Mouse (Mus musculus) neural tube, embryonic 12.5 days (tissue): ENCODE results near the gene Gm10666. TPM values are rescaled to one million over a fixed set of nuclear protein-coding genes. Genes with fewer than 3 reads are reported as not detected.
"Not testable (repeated sequence)": the region's sequence is repeated elsewhere in the genome, so short reads cannot be mapped to it uniquely, and the experiment has no call there.

Experiments
- ATAC-seq: fragments of 200-750 bp; cut with Nextera tagmentation; 2 replicates; pipeline ENCODE4 v1.8.0; 2017; ENCODE audit warnings: low read depth, mild to moderate bottlenecking, moderate TSS enrichment, moderate library complexity; ENCODE audit not compliant: low FRiP score
- H3K27ac ChIP-seq: fragments of 300-500 bp; sonication (generic); 2 replicates; pipeline ENCODE4 v1.5.1; 2016
- H3K27me3 ChIP-seq: fragments of 300-500 bp; sonication (generic); replicated peaks from 2 replicates; pipeline ENCODE4 v1.6.1; 2016; ENCODE audit warnings: mild to moderate bottlenecking
- H3K36me3 ChIP-seq: fragments of 300-500 bp; sonication (generic); 2 replicates; pipeline ENCODE4 v1.6.1; 2016; ENCODE audit warnings: mild to moderate bottlenecking
- H3K4me1 ChIP-seq: fragments of 300-500 bp; sonication (generic); 2 replicates; pipeline ENCODE4 v1.6.1; 2016
- H3K4me2 ChIP-seq: fragments of 300-500 bp; sonication (generic); replicated peaks from 2 replicates; pipeline ENCODE4 v1.6.1; 2016; ENCODE audit warnings: mild to moderate bottlenecking
- H3K4me3 ChIP-seq: fragments of 300-500 bp; sonication (generic); 2 replicates; pipeline ENCODE4 v1.5.1; 2016
- H3K9ac ChIP-seq: fragments of 300-500 bp; sonication (generic); 2 replicates; pipeline ENCODE4 v1.6.1; 2016; ENCODE audit warnings: mild to moderate bottlenecking
- H3K9me3 ChIP-seq: fragments of 300-500 bp; sonication (generic); 2 replicates; pipeline ENCODE4 v1.6.1; 2016; ENCODE audit warnings: mild to moderate bottlenecking
- WGBS: fragments of 180-500 bp; shearing (Covaris S2); methylation state at CpG from one replicate; pipeline ENCODE4 v1.1.7; 2016; 5-methylcytosine and 5-hydroxymethylcytosine counted together
- polyA plus RNA-seq: library from polyadenylated mRNA; unstranded; fragments of >200 nt; fragmentation: Nextera tagmentation; extraction: Ambion mirVana; gene quantifications from 2 replicates; pipeline ENCODE4 v1.2.1, GENCODE M21; 2016

Gm10666 gene
- polyA plus RNA-seq, result not detected in 2 replicates

DNA sequence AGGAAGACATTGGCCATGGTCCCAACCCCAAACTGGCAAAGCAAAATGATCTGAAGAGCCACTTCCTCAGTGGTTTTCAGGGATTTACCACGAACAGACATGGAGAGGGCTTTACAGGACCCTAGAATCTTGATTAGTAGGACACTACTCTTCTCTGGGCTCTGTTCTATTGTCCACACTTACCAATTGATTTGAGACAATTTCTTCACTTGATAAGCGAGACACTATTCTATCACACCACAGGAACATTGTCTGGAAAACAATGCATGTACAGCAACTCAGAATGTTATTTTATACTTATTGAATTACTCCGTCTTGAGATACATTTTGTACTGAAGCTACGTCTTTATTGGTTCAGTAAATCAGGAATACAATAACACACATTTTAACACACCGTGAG is at the start of gene Gm10666:
Gene Gm10666 (minus strand): TSS at position 101 of the 400 bp plus-strand sequence.
- not testable (repeated sequence) for H3K4me3 ChIP-seq, H3K4me1 ChIP-seq, H3K9me3 ChIP-seq, H3K9ac ChIP-seq, H3K27ac ChIP-seq, ATAC-seq, H3K36me3 ChIP-seq, H3K4me2 ChIP-seq, H3K27me3 ChIP-seq
- no CpG with 5 or more reads among the region's 5 CpGs for WGBS

DNA sequence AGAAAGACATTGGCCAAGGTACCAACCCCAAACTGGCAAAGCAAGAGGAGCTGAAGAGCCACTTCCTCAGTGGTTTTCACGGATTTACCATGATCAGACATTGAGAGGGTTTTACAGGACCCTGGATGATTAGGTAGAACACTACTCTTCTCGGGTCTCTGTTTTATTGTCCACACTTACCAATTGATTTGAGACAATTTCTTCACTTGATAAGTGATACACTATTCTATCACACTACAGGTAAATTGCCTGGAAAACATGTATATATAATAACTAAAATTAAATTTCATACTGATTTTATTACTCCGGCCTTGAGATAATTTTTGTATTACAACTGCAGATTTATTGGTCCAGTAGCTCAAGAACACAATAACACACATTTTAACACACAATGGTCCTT is 29.4 kb upstream of the Gm10666 start, which contains the start of gene Vmn1r142:
Gene Vmn1r142 (minus strand): TSS at position 101 of the 400 bp plus-strand sequence.
- H3K4me3 ChIP-seq, H3K36me3 ChIP-seq, H3K27me3 ChIP-seq, H3K4me2 ChIP-seq, H3K9ac ChIP-seq, H3K9me3 ChIP-seq, H3K4me1 ChIP-seq, ATAC-seq, H3K27ac ChIP-seq: not testable (repeated sequence)
- no CpG with 5 or more reads among the region's 3 CpGs for WGBS

DNA sequence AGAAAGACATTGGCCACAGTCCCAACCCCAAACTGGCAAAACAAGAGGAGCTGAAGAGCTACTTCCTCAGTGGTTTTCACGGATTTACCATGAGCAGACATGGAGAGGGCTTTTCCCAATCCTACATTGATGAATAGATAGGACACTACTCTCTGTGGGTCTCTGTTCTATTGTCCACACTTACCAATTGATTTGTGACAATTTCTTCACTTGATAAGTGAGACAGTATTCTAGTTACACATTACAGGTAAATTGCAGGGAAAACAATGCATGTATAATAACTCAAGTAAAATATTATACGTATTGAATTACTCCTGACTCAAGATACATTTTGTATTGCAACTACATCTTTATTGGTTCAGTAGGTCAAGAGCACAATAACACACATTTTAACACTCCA is 16.4 kb downstream of the Gm10666 start, which contains the start of gene Gm16451:
Gene Gm16451 (minus strand): TSS at position 101 of the 400 bp plus-strand sequence.
- not testable (repeated sequence) for H3K9me3 ChIP-seq, H3K27me3 ChIP-seq
- no CpG with 5 or more reads among the region's 2 CpGs for WGBS

More for the DNA sequence above, 16.4 kb downstream of the Gm10666 start, which contains the start of gene Gm16451:
- not testable (repeated sequence) for H3K9ac ChIP-seq, H3K4me2 ChIP-seq, ATAC-seq, H3K27ac ChIP-seq, H3K4me1 ChIP-seq, H3K36me3 ChIP-seq, H3K4me3 ChIP-seq

Other genes starting within 250 kb of the Gm10666 start
- gene Gm5891, start 213.4 kb downstream of the Gm10666 start, polyA plus RNA-seq, result not detected in 2 replicates
- not detected in 2 replicates for gene Vmn1r137, start 140.2 kb downstream of the Gm10666 start, polyA plus RNA-seq
- gene Vmn1r138, start 105.8 kb downstream of the Gm10666 start, polyA plus RNA-seq, result not detected in 2 replicates
- not detected in 2 replicates for gene Gm6176, start 78.4 kb downstream of the Gm10666 start, polyA plus RNA-seq
- not detected in 2 replicates for gene Vmn1r139, start 65.7 kb downstream of the Gm10666 start, polyA plus RNA-seq
- gene Gm16451, start 16.5 kb downstream of the Gm10666 start, polyA plus RNA-seq, result not detected in 2 replicates
- gene Vmn1r142, start 29.3 kb upstream of the Gm10666 start, polyA plus RNA-seq, result not detected in 2 replicates
- not detected in 2 replicates for gene Vmn1r143, start 54.6 kb upstream of the Gm10666 start, polyA plus RNA-seq
- not detected in 2 replicates for gene Gm8653, start 66.5 kb upstream of the Gm10666 start, polyA plus RNA-seq
- gene Gm8453, start 94.7 kb upstream of the Gm10666 start, polyA plus RNA-seq, result not detected in 2 replicates
- not detected in 2 replicates for gene Gm4187, start 195.0 kb upstream of the Gm10666 start, polyA plus RNA-seq
- not detected in 2 replicates for gene Gm8660, start 236.3 kb upstream of the Gm10666 start, polyA plus RNA-seq